Mouse (Mus musculus) heart, embryonic 11.5 days (tissue): ENCODE data around the gene Itih3. TPM values are rescaled to one million over a fixed set of nuclear protein-coding genes. Genes with fewer than 3 reads are reported as not detected.

Experiments
- ATAC-seq: fragments of 200-750 bp; cut with Nextera tagmentation; replicated peaks from 2 replicates; pipeline ENCODE4 v1.8.0; 2017; ENCODE audit warnings: moderate library complexity; ENCODE audit not compliant: insufficient number of reproducible peaks, low FRiP score, low TSS enrichment
- H3K27ac ChIP-seq: fragments of 300-500 bp; sonication (generic); 2 replicates; pipeline ENCODE4 v1.5.1; 2014; ENCODE audit warnings: mild to moderate bottlenecking, low read depth, low read length
- H3K27me3 ChIP-seq: fragments of 300-500 bp; sonication (generic); 2 replicates; pipeline ENCODE4 v1.6.1; 2014; ENCODE audit warnings: mild to moderate bottlenecking, low read length, mixed read lengths; ENCODE audit not compliant: control insufficient read depth, insufficient read depth
- H3K36me3 ChIP-seq: fragments of 300-500 bp; sonication (generic); 2 replicates; pipeline ENCODE4 v1.6.1; 2014; ENCODE audit warnings: mild to moderate bottlenecking, low read length, moderate library complexity, mixed read lengths; ENCODE audit not compliant: control insufficient read depth, insufficient read depth
- H3K4me1 ChIP-seq: fragments of 300-500 bp; sonication (generic); 2 replicates; pipeline ENCODE4 v1.6.1; 2014; ENCODE audit warnings: low read length; ENCODE audit not compliant: control insufficient read depth, insufficient read depth
- H3K4me2 ChIP-seq: fragments of 300-500 bp; sonication (generic); 2 replicates; pipeline ENCODE4 v1.6.1; 2014; ENCODE audit warnings: mild to moderate bottlenecking, moderate library complexity
- H3K4me3 ChIP-seq: fragments of 300-500 bp; sonication (generic); 2 replicates; pipeline ENCODE4 v1.5.1; 2014; ENCODE audit warnings: low read depth, low read length
- H3K9ac ChIP-seq: fragments of 300-500 bp; sonication (generic); 2 replicates; pipeline ENCODE4 v1.6.1; 2014; ENCODE audit warnings: mild to moderate bottlenecking, low read depth, low read length, moderate library complexity
- H3K9me3 ChIP-seq: fragments of 300-500 bp; sonication (generic); replicated peaks from 2 replicates; pipeline ENCODE4 v1.6.1; 2016; ENCODE audit warnings: low read length; ENCODE audit not compliant: control insufficient read depth
- WGBS: fragments of 180-500 bp; shearing (Covaris S2); extraction: QIAGEN DNeasy Blood & Tissue Kit; methylation state at CpG from one replicate; pipeline ENCODE4 v1.1.7; 2014; ENCODE audit not compliant: insufficient replicate concordance; 5-methylcytosine and 5-hydroxymethylcytosine counted together
- polyA plus RNA-seq: library from polyadenylated mRNA; unstranded; fragments of >200 nt; fragmentation: Nextera tagmentation; extraction: Ambion mirVana; gene quantifications from 2 replicates; pipeline ENCODE4 v1.2.1, GENCODE M21; 2014

Itih3 gene
- polyA plus RNA-seq, 1 experiment from 2014 or later, result 1.7 TPM

- Histone ChIP-seq H3K27ac (no peak overlapping the region), H3K4me3 (no peak overlapping the region), H3K9ac (no peak overlapping the region), H3K4me1 (no peaks in the 10 kb centered on the region), H3K4me2 (no peak overlapping the region), H3K36me3 (no peaks in the 10 kb centered on the region; the same call in 1 of the 2 replicates), H3K27me3 (no peaks in the 10 kb centered on the region), H3K9me3 (no peaks in the 10 kb centered on the region)
- WGBS, result 84% methylated on average over 9 of the region's 9 CpGs
- ATAC-seq, result no peak
Observed at GRCm38 (mm10) chr14:30862368-30862767, 61.2 kb downstream of the Itih3 start.

DNA sequence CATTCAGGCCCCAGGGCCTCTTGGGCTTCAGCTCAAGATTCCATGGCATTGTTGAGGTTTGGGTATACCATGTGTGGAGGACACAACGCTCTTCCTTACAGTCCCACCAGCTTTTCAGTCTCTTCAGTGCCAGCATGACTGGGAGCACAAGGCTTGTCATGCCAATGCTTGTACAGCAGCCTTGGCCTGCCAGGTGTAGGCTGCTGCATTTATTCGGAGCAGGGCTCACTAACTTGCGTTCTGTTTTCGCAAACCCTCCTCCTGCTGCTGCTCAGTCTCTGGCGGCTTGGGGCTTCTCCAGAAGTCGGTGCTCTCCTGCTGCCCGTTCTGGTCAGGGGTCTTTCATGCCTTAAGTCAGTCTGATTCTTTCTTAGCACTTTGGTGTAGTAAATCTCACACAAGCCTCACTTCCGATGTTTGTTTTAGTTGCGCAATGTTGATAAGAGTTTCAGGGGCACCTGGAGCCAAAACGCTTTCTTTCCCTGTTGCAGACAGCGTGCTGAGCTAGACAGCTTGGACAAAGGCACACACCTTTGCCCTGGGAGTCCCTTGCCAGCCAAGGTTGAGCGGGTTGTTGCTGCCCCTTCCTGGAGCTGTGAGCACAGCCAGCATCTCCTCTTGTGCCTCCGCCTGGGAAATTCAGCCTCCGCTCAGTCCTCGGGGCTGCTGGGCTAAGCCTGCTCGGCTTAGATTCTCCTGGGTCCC, 62.0 kb downstream of the Itih3 start:
- peaks cover 5% of the 10 kb centered on the region; the same call in 1 of the 2 replicates for H3K4me1 ChIP-seq
- H3K36me3 ChIP-seq, result no peaks in the 10 kb centered on the region; the same call in 1 of the 2 replicates
- H3K4me2 ChIP-seq, result no peak overlapping the region
- H3K9me3 ChIP-seq, result no peaks in the 10 kb centered on the region
- H3K4me3 ChIP-seq, result no peak overlapping the region
- H3K27me3 ChIP-seq, result no peaks in the 10 kb centered on the region
- no peak for ATAC-seq
- no peak overlapping the region for H3K27ac ChIP-seq
- H3K9ac ChIP-seq, result no peak overlapping the region
- 55% methylated on average over 16 of the region's 16 CpGs for WGBS

Other genes with a start within 250 kb of the Itih3 start
- 12.0 and 13.2 TPM in 2 replicates for gene Sfmbt1, start 208.9 kb downstream of the Itih3 start, polyA plus RNA-seq
- gene Tmem110, start 98.2 kb downstream of the Itih3 start, polyA plus RNA-seq, result 16.0 and 18.2 TPM in 2 replicates
- 1.8 and 2.0 TPM in 2 replicates for gene Mustn1, start 44.6 kb downstream of the Itih3 start, polyA plus RNA-seq
- not detected in 2 replicates for gene Itih4, start 37.3 kb downstream of the Itih3 start, polyA plus RNA-seq
- 0.11 TPM in 1 of 2 replicates, not detected in the other for gene Itih1, start 19.5 kb upstream of the Itih3 start, polyA plus RNA-seq
- gene Nek4, start 27.6 kb upstream of the Itih3 start, polyA plus RNA-seq, result 4.4 and 5.1 TPM in 2 replicates
- 49.4 and 55.1 TPM in 2 replicates for gene Glt8d1, start 77.6 kb upstream of the Itih3 start, polyA plus RNA-seq
- 319 and 321 TPM in 2 replicates for gene Spcs1, start 77.9 kb upstream of the Itih3 start, polyA plus RNA-seq
- 80.6 and 93.6 TPM in 2 replicates for gene Pbrm1, start 95.4 kb upstream of the Itih3 start, polyA plus RNA-seq
- 76.2 and 88.7 TPM in 2 replicates for gene Gnl3, start 95.4 kb upstream of the Itih3 start, polyA plus RNA-seq
- 64.5 and 70.0 TPM in 2 replicates for gene Smim4, start 205.2 kb upstream of the Itih3 start, polyA plus RNA-seq
- 342 and 344 TPM in 2 replicates for gene Nt5dc2, start 207.3 kb upstream of the Itih3 start, polyA plus RNA-seq
- gene Stab1, start 244.9 kb upstream of the Itih3 start, polyA plus RNA-seq, result 35.9 and 40.4 TPM in 2 replicates